Mouse (Mus musculus): ENCODE measurements around the gene Tmie.
A peak's percentile ranks its signal among the peaks of the same experiment; 100 is the strongest.

The Tmie gene

GRCm38 (mm10) chr9:110888935-110889334 lies 9.0 kb upstream of the Tmie start:
- DNase-seq (ENCODE audit: low spot score in 2 of 2) = no peak

GRCm38 (mm10) chr9:110887388-110888303 lies 7.7 kb upstream of the Tmie start:
- DNase-seq (ENCODE audit: low spot score in 2 of 2) = no peak

GRCm38 (mm10) chr9:110881953-110882352 lies 2.0 kb upstream of the Tmie start:
- no peak for DNase-seq (ENCODE audit: low spot score in 2 of 2)

DNA sequence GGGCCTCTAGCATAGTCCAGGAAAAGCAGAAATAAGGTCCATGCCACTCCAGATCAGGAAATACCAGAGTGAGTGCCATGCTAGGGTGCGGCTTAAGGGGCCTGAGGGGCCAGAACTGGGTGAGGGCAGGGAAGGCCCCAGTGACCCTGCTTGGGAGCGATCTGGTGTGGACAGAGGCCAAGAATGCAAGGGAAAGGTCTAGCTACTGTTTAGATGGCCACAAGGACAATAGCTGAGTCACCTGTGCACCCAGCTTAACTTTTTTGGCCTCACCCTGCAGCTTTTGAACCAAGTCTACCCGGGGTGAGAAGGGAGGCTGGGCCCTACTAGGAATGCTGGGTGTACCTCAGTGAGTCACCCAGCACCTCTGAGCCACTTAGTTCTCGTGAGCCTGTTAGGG lies 859 bp upstream of the Tmie start:
- no peak for DNase-seq (ENCODE audit: low spot score in 2 of 2)

DNA sequence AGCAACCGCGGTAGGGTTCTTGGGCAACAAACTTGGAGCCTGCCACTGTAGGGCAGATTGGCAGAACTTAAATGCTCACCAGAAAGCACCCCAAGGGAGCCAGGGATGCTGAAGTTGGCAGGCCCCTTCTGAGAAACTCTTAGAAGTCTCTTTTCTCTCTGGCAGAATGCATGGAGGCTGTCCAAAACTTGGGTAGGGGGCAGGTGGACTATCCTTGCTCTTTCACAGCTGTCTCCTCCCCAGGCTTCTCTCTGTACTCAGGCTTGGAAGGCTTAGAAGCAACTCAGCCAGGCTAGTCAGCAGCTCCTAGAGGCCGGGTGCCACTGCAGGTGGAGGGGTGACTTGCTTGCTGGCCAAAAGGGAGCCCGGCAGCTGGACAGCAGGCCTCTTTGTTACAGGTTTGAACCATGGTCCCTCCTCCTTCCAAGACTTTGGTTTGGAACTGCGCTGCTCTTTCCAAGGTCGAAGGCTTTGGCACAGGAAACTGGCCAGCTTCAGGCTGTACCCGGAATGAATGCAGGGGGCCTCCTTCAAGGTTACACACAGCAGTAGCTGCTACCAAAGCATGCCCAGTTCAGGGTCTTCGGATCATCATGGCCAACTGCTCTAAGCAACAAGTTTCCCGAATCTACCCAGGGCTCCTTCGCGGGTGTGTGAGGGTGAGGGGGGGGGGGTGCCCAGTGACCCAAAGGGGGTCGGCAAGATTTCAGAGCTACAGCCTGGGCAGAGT lies 557 bp downstream of the Tmie start, which contains the start of gene Als2cl:
Gene Als2cl, plus strand, starts transcription at position 680 of the 730 bp plus-strand sequence.
- DNase-seq (ENCODE audit: low spot score in 2 of 2) = peak; percentile 32 to 47

DNA sequence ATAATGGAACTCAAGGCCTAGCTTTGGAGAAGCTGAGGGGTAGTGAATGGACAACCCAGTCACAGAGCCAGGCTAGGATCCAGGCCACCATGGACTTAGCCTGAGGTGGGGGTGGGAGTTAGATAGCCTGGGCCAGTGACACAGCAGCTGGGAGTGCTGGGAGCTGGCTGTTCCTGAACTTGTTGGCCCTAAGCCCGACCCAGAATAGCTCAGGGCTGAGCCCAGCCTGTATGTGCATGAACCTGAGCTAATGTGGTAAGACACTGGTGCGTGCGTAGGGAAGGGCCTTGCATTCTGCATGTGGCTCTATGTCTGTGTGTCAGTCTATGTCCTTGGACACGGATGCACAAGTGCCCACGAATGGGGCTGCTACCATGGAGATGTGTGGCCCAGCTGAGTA lies 2.0 kb downstream of the Tmie start:
- peak in 1 of 2 experiments; percentile 25 for DNase-seq (ENCODE audit: low spot score in 2 of 2)

GRCm38 (mm10) chr9:110877353-110877752 lies 2.6 kb downstream of the Tmie start:
- no peak for DNase-seq (ENCODE audit: low spot score in 2 of 2)

GRCm38 (mm10) chr9:110875288-110875695 lies 4.6 kb downstream of the Tmie start:
- no peak for DNase-seq (ENCODE audit: low spot score in 2 of 2)

GRCm38 (mm10) chr9:110874660-110875191 lies 5.2 kb downstream of the Tmie start:
- no peak for DNase-seq (ENCODE audit: low spot score in 2 of 2)

GRCm38 (mm10) chr9:110873681-110874659 lies 5.9 kb downstream of the Tmie start:
- peak; percentile 24 to 37 for DNase-seq (ENCODE audit: low spot score in 2 of 2)

- peak in 1 of 2 experiments; percentile 43 for DNase-seq (ENCODE audit: low spot score in 2 of 2)
Measured at GRCm38 (mm10) chr9:110871030-110871429, 8.9 kb downstream of the Tmie start.

GRCm38 (mm10) chr9:110858967-110859596 lies 20.8 kb downstream of the Tmie start:
- DNase-seq (ENCODE audit: low spot score in 2 of 2) = no peak

GRCm38 (mm10) chr9:110858523-110858922 lies 21.4 kb downstream of the Tmie start:
- DNase-seq (ENCODE audit: low spot score in 2 of 2) = no peak

DNA sequence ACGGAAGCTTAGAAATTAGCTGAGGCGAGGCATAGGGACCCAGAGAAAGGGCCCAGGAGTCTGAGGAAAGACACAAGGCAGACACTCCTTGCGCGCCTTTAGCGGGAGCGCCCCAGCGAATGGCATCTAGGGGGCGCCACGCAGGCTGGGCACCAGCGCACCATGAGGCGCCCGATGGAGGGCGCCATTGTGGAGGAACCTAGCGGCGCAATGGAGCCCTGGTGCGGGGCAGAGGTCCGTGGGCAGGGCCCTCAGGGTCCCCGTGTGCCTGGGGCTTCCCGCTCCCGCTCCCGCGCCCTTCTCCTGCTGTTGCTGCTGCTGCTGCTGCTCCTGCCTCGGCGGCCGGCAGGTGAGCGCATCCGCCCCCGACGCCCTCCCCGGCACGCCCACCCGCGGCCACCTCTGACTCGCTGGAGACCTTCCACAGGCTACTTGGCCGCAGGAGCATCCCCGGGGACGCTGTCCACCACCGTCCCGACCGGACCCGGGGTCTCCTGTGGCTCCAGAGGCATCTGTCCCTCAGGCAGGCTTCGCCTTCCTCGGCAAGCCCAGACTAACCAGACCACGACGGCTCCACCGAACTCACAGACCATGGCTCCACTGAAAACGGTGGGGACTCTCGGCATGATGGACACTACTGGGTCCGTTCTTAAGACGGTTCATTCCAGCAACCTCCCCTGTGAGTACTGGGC lies 22.0 kb downstream of the Tmie start, which contains the start of gene Prss50:
Gene Prss50, plus strand, starts transcription at position 187 of the 692 bp plus-strand sequence.
- DNase-seq (ENCODE audit: low spot score in 2 of 2) = no peak

- DNase-seq (ENCODE audit: low spot score in 2 of 2) = no peak
Measured at GRCm38 (mm10) chr9:110856920-110857319, 23.0 kb downstream of the Tmie start.

DNA sequence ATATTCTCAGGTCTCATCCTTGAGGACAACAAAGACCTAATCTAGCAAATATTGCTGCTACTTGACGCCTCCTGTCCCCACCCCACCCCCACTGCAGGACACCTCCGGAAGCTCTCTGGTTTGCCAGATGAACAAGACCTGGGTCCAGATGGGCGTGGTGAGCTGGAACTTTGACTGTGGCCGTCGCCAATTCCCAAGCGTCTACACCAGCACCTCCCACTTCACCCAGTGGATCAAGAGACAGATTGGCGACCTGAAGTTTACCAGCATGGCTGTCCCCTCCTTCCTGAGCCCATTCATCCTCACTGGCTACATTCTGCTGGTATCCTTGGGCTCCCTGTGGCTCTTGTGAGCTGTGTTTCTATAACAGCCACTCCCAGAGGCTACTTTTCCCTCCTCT lies 24.0 kb downstream of the Tmie start:
- no peak for DNase-seq (ENCODE audit: low spot score in 2 of 2)

- no peak for DNase-seq (ENCODE audit: low spot score in 2 of 2)
Measured at GRCm38 (mm10) chr9:110849162-110849561, 30.8 kb downstream of the Tmie start.

DNA sequence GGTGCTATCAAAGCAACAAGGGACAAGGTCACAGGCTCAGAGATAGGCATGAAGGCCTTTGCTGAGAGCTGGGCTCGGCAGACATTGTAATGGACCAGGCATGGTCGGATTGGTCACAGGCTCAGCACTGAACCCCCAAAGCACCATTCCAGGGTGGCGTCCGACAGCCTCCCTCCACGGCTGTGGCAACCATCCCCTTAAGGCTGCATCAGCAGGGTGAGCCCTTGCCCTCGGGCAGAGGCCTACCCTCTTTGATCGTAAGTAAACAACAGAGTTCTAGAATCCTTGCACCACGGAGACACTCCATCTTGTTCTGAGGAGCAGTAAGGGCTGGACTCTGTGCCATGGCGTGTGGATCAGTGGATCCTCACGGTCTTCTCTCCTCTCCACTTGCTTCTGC lies 35.7 kb downstream of the Tmie start, which contains the start of gene Prss46:
Gene Prss46, plus strand, starts transcription at position 301 of the 400 bp plus-strand sequence.
- DNase-seq (ENCODE audit: low spot score in 2 of 2) = no peak

- DNase-seq (ENCODE audit: low spot score in 2 of 2) = no peak
Measured at GRCm38 (mm10) chr9:110841438-110841837, 38.5 kb downstream of the Tmie start.

- no peak for DNase-seq (ENCODE audit: low spot score in 2 of 2)
Measured at GRCm38 (mm10) chr9:110840905-110841304, 39.0 kb downstream of the Tmie start.

All from right cerebral cortex, postnatal 36 days (tissue).